16 mouse cellular contexts compared by ENCODE assay signal in the genomic region with DNA sequence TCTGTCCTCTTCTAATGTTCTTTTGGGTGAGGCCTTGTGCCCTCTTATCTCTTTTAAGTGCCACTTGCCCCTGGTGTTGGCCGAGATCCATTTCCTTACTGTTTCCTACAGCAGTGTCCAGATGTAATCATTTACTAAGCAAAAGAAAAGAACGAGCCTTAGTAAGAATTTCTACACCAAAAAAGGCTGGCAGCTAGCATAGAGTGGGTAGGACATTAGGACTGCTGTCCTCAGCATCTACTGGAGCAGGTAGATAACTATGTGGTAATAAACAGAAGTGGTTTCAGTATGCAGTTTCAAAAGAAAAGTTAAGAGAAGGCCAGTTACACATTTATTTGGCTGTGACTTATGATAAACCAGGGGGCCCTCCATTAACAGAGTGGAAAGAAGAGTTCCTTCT. TPM values are rescaled to one million over a fixed set of nuclear protein-coding genes. Genes with fewer than 3 reads are reported as not detected.
DNase-seq lines count a peak whose midpoint lies in the region; ATAC-seq and TF ChIP-seq lines count a peak whose summit lies in the region.
"Had no signal": no experiment of that assay in that cellular context is flagged by ENCODE, and none has a peak within 500 bp of the region (broad histone marks: within the 10 kb centered on the region; RNA-seq: fewer than 3 reads in every experiment).

No protein-coding gene starts in this region.

- H3K4me3 ChIP-seq in hindbrain, postnatal 0 days (ENCODE audit: low read length) = no peak overlapping the region
- H3K4me3 ChIP-seq in hindbrain, embryonic 10.5 days = no peak overlapping the region
- H3K4me3 ChIP-seq in midbrain, embryonic 12.5 days = no peak overlapping the region
- H3K4me3 ChIP-seq in midbrain, embryonic 14.5 days (replicated peaks; ENCODE audit: low read depth, low read length) = no peak overlapping the region
- no peak overlapping the region for H3K4me3 ChIP-seq in neural tube, embryonic 13.5 days
- no peak overlapping the region for H3K4me3 ChIP-seq in heart, embryonic 11.5 days (ENCODE audit: low read depth, low read length)
- H3K4me3 ChIP-seq in heart, adult 2 months = no peak overlapping the region

- TF ChIP-seq POLR2A in heart, adult 2 months (IDR thresholded peaks at IDR 0.05; ENCODE audit: insufficient read depth, low read depth, low read length) = no peak

- no peaks in the 10 kb centered on the region for H3K27me3 ChIP-seq in hindbrain, postnatal 0 days (ENCODE audit: insufficient read depth, low read length)
- H3K27me3 ChIP-seq in hindbrain, embryonic 10.5 days (ENCODE audit: insufficient read depth, poor library complexity, severe bottlenecking) = no peaks in the 10 kb centered on the region
- H3K27me3 ChIP-seq in midbrain, embryonic 12.5 days = peaks cover 4% of the 10 kb centered on the region; the same call in 1 of the 2 replicates
- H3K27me3 ChIP-seq in midbrain, embryonic 14.5 days (ENCODE audit: control insufficient read depth, insufficient read depth, low read length) = no peaks in the 10 kb centered on the region
- H3K27me3 ChIP-seq in neural tube, embryonic 13.5 days = no peaks in the 10 kb centered on the region
- no peaks in the 10 kb centered on the region for H3K27me3 ChIP-seq in heart, embryonic 11.5 days (ENCODE audit: control insufficient read depth, insufficient read depth, low read length)
- H3K27me3 ChIP-seq in heart, adult 2 months (ENCODE audit: control insufficient read depth, insufficient read depth, low read length) = no peaks in the 10 kb centered on the region
- H3K27me3 ChIP-seq: embryonic facial prominence, embryonic 13.5 days had no signal

- peaks cover 13% of the 10 kb centered on the region for H3K4me1 ChIP-seq in hindbrain, postnatal 0 days (ENCODE audit: insufficient read depth, low read length)
- peaks cover 14% of the 10 kb centered on the region for H3K4me1 ChIP-seq in hindbrain, embryonic 10.5 days (replicated peaks)
- H3K4me1 ChIP-seq in midbrain, embryonic 12.5 days = peaks cover 15% of the 10 kb centered on the region
- H3K4me1 ChIP-seq in midbrain, embryonic 14.5 days (ENCODE audit: control insufficient read depth, insufficient read depth, low read length) = peaks cover 18% of the 10 kb centered on the region
- H3K4me1 ChIP-seq in neural tube, embryonic 13.5 days (replicated peaks) = peaks cover 19% of the 10 kb centered on the region
- H3K4me1 ChIP-seq in heart, embryonic 11.5 days (ENCODE audit: control insufficient read depth, insufficient read depth, low read length) = peaks cover 14% of the 10 kb centered on the region
- H3K4me1 ChIP-seq in heart, adult 2 months (ENCODE audit: control insufficient read depth, insufficient read depth, low read length) = peaks cover 3% of the 10 kb centered on the region

- H3K9ac ChIP-seq in hindbrain, postnatal 0 days (replicated peaks; ENCODE audit: low read length) = 0 out of 2 replicates have a peak overlapping the region, but pooled peaks have one; percentile 21
- H3K9ac ChIP-seq in midbrain, embryonic 12.5 days (replicated peaks) = 0 out of 2 replicates have a peak overlapping the region, but pooled peaks have one; percentile 7
- H3K9ac ChIP-seq in midbrain, embryonic 14.5 days (replicated peaks; ENCODE audit: low read length) = no peak overlapping the region
- H3K9ac ChIP-seq in neural tube, embryonic 13.5 days = 0 out of 2 replicates have a peak overlapping the region, but pooled peaks have one; percentile 2
- no peak overlapping the region for H3K9ac ChIP-seq in heart, embryonic 11.5 days (ENCODE audit: low read depth, low read length)
- H3K9ac ChIP-seq in heart, adult 2 months (ENCODE audit: low read depth, low read length) = no peak overlapping the region

- peaks cover 17% of the 10 kb centered on the region for H3K36me3 ChIP-seq in hindbrain, postnatal 0 days (ENCODE audit: insufficient read depth, low read length)
- peaks cover 45% of the 10 kb centered on the region for H3K36me3 ChIP-seq in hindbrain, embryonic 10.5 days
- H3K36me3 ChIP-seq in midbrain, embryonic 12.5 days = peaks cover 43% of the 10 kb centered on the region
- H3K36me3 ChIP-seq in midbrain, embryonic 14.5 days (ENCODE audit: control insufficient read depth, insufficient read depth, low read length) = peaks cover 38% of the 10 kb centered on the region
- H3K36me3 ChIP-seq in neural tube, embryonic 13.5 days = peaks cover 44% of the 10 kb centered on the region
- peaks cover 7% of the 10 kb centered on the region; the same call in 1 of the 2 replicates for H3K36me3 ChIP-seq in heart, embryonic 11.5 days (ENCODE audit: control insufficient read depth, insufficient read depth, low read length)
- H3K36me3 ChIP-seq in heart, adult 2 months (ENCODE audit: control insufficient read depth, insufficient read depth, low read length) = no peaks in the 10 kb centered on the region

- H3K9me3 ChIP-seq in hindbrain, postnatal 0 days (ENCODE audit: low read length) = no peaks in the 10 kb centered on the region
- no peaks in the 10 kb centered on the region for H3K9me3 ChIP-seq in hindbrain, embryonic 10.5 days
- H3K9me3 ChIP-seq in midbrain, embryonic 12.5 days = no peaks in the 10 kb centered on the region
- no peaks in the 10 kb centered on the region for H3K9me3 ChIP-seq in midbrain, embryonic 14.5 days (ENCODE audit: control insufficient read depth, low read length)
- H3K9me3 ChIP-seq in neural tube, embryonic 13.5 days = no peaks in the 10 kb centered on the region
- no peaks in the 10 kb centered on the region for H3K9me3 ChIP-seq in heart, embryonic 11.5 days (replicated peaks; ENCODE audit: control insufficient read depth, low read length)
- H3K9me3 ChIP-seq: embryonic facial prominence, embryonic 13.5 days; G1E had no signal

- no peak overlapping the region for H3K27ac ChIP-seq in hindbrain, postnatal 0 days
- H3K27ac ChIP-seq in hindbrain, embryonic 10.5 days = no peak overlapping the region
- H3K27ac ChIP-seq in midbrain, embryonic 12.5 days (replicated peaks) = no peak overlapping the region
- H3K27ac ChIP-seq in midbrain, embryonic 14.5 days (replicated peaks; ENCODE audit: low read depth, low read length) = no peak overlapping the region
- no peak overlapping the region for H3K27ac ChIP-seq in neural tube, embryonic 13.5 days (replicated peaks)
- H3K27ac ChIP-seq in heart, embryonic 11.5 days (ENCODE audit: low read depth, low read length) = no peak overlapping the region
- H3K27ac ChIP-seq in heart, adult 2 months = no peak overlapping the region
- H3K27ac ChIP-seq: embryonic facial prominence, embryonic 13.5 days had no signal

- DNase-seq in hindbrain, postnatal 0 days (ENCODE audit: low spot score) = no peak
- no peak for DNase-seq in hindbrain, embryonic 10.5 days (ENCODE audit: low spot score)
- no peak for DNase-seq in midbrain, embryonic 14.5 days
- peak; percentile 37 to 60 for DNase-seq in kidney, postnatal 36 days
- no peak for DNase-seq in heart, adult 2 months
- DNase-seq: adrenal gland, postnatal 14 days; cerebellum, postnatal 36 days; forebrain, postnatal 0 days; retina, postnatal 1 day; thymus, postnatal 25 days had no signal

- no peak overlapping the region for H3K4me2 ChIP-seq in hindbrain, postnatal 0 days (ENCODE audit: low read depth, low read length)
- peak overlapping the region; percentile 78 for H3K4me2 ChIP-seq in midbrain, embryonic 12.5 days (replicated peaks)
- H3K4me2 ChIP-seq in midbrain, embryonic 14.5 days (ENCODE audit: low read length) = no peak overlapping the region
- H3K4me2 ChIP-seq in neural tube, embryonic 13.5 days = 0 out of 2 replicates have a peak overlapping the region, but pooled peaks have one; percentile 86
- H3K4me2 ChIP-seq in heart, embryonic 11.5 days = no peak overlapping the region

- no peak for TF ChIP-seq CTCF in hindbrain, postnatal 0 days (IDR thresholded peaks at IDR 0.05; ENCODE audit: low read depth)
- TF ChIP-seq CTCF in heart, adult 2 months (IDR thresholded peaks at IDR 0.05) = no peak

- intact Hi-C loops in heart, adult 2 months (cut with DNase I) = no loop called here

- no peaks in the 10 kb centered on the region for H3K79me2 ChIP-seq in heart, adult 2 months (replicated peaks; ENCODE audit: control insufficient read depth, insufficient read depth, low read length)

- no peak for ATAC-seq in hindbrain, postnatal 0 days
- no peak for ATAC-seq in midbrain, embryonic 12.5 days (ENCODE audit: low FRiP score, low read depth)
- no peak for ATAC-seq in midbrain, embryonic 14.5 days (ENCODE audit: low FRiP score, low TSS enrichment)
- ATAC-seq in neural tube, embryonic 13.5 days (ENCODE audit: low read depth) = no peak
- no peak for ATAC-seq in heart, embryonic 11.5 days (replicated peaks; ENCODE audit: insufficient number of reproducible peaks, low FRiP score, low TSS enrichment)
- ATAC-seq: forebrain, postnatal 0 days had no signal

- no peak for TF ChIP-seq EP300 in heart, adult 2 months (IDR thresholded peaks at IDR 0.05; ENCODE audit: insufficient read depth, low read depth, low read length)

- 81% methylated on average over 2 of the region's 2 CpGs for WGBS in hindbrain, postnatal 0 days
- WGBS in hindbrain, embryonic 10.5 days = 84% methylated on average over 2 of the region's 2 CpGs
- 93% methylated on average over 2 of the region's 2 CpGs for WGBS in midbrain, embryonic 12.5 days
- WGBS in midbrain, embryonic 14.5 days = 98% methylated on average over 2 of the region's 2 CpGs
- 95% methylated on average over 2 of the region's 2 CpGs for WGBS in neural tube, embryonic 13.5 days
- WGBS in heart, embryonic 11.5 days (ENCODE audit: insufficient replicate concordance) = 68% methylated on average over 2 of the region's 2 CpGs
- 46% methylated on average over 2 of the region's 2 CpGs for WGBS in heart, adult 2 months

RNA-seq across cellular contexts. Expression of a gene that starts 2.2 kb away (rescaled TPM):
- total RNA-seq in hindbrain, postnatal 0 days (2014; rRNA removed) = 191 and 279 TPM in 2 replicates
- polyA plus RNA-seq in hindbrain, postnatal 0 days (2015; fragmentation: Nextera tagmentation; extraction: Ambion mirVana) = 82.2 and 89.8 TPM in 2 replicates
- 91.1 and 105 TPM in 2 replicates for polyA plus RNA-seq in hindbrain, embryonic 10.5 days (2016; fragmentation: Nextera tagmentation; extraction: Ambion mirVana)
- 107 and 118 TPM in 2 replicates for polyA plus RNA-seq in midbrain, embryonic 12.5 days (2016; fragmentation: Nextera tagmentation; extraction: Ambion mirVana)
- polyA plus RNA-seq in midbrain, embryonic 14.5 days (2014; fragmentation: Nextera tagmentation; extraction: Ambion mirVana) = 117 and 121 TPM in 2 replicates
- 108 and 134 TPM in 2 replicates for polyA plus RNA-seq in neural tube, embryonic 13.5 days (2015; fragmentation: Nextera tagmentation; extraction: Ambion mirVana)
- polyA plus RNA-seq in heart, embryonic 11.5 days (2014; fragmentation: Nextera tagmentation; extraction: Ambion mirVana) = 46.6 and 47.4 TPM in 2 replicates
- 10 to 100 TPM; 24.3 to 28.5 TPM for total RNA-seq in heart, adult 2 months (2021)
- 98.0 and 104 TPM in 2 replicates for polyA plus RNA-seq in heart, adult 2 months (2012; rRNA removed)

RNA-seq across cellular contexts. Expression of a gene that starts 20.2 kb away (rescaled TPM):
- 61.0 and 66.8 TPM in 2 replicates for total RNA-seq in hindbrain, postnatal 0 days (2014; rRNA removed)
- polyA plus RNA-seq in hindbrain, postnatal 0 days (2015; fragmentation: Nextera tagmentation; extraction: Ambion mirVana) = 57.5 and 59.5 TPM in 2 replicates
- 49.6 and 59.1 TPM in 2 replicates for polyA plus RNA-seq in hindbrain, embryonic 10.5 days (2016; fragmentation: Nextera tagmentation; extraction: Ambion mirVana)
- polyA plus RNA-seq in midbrain, embryonic 12.5 days (2016; fragmentation: Nextera tagmentation; extraction: Ambion mirVana) = 53.1 and 61.2 TPM in 2 replicates
- polyA plus RNA-seq in midbrain, embryonic 14.5 days (2014; fragmentation: Nextera tagmentation; extraction: Ambion mirVana) = 59.5 and 62.1 TPM in 2 replicates
- 67.8 and 69.9 TPM in 2 replicates for polyA plus RNA-seq in neural tube, embryonic 13.5 days (2015; fragmentation: Nextera tagmentation; extraction: Ambion mirVana)
- polyA plus RNA-seq in heart, embryonic 11.5 days (2014; fragmentation: Nextera tagmentation; extraction: Ambion mirVana) = 31.4 and 34.0 TPM in 2 replicates
- 10 to 100 TPM; 13.3 to 16.0 TPM for total RNA-seq in heart, adult 2 months (2021)
- polyA plus RNA-seq in heart, adult 2 months (2012; rRNA removed) = 32.2 and 32.3 TPM in 2 replicates

RNA-seq across cellular contexts. Expression of a gene that starts 21.3 kb away (rescaled TPM):
- total RNA-seq in hindbrain, postnatal 0 days (2014; rRNA removed) = 13.8 and 16.8 TPM in 2 replicates
- polyA plus RNA-seq in hindbrain, postnatal 0 days (2015; fragmentation: Nextera tagmentation; extraction: Ambion mirVana) = 15.7 and 17.4 TPM in 2 replicates
- polyA plus RNA-seq in hindbrain, embryonic 10.5 days (2016; fragmentation: Nextera tagmentation; extraction: Ambion mirVana) = 2.2 and 3.7 TPM in 2 replicates
- polyA plus RNA-seq in midbrain, embryonic 12.5 days (2016; fragmentation: Nextera tagmentation; extraction: Ambion mirVana) = 4.0 and 7.8 TPM in 2 replicates
- polyA plus RNA-seq in midbrain, embryonic 14.5 days (2014; fragmentation: Nextera tagmentation; extraction: Ambion mirVana) = 4.4 and 4.7 TPM in 2 replicates
- 2.4 and 2.6 TPM in 2 replicates for polyA plus RNA-seq in neural tube, embryonic 13.5 days (2015; fragmentation: Nextera tagmentation; extraction: Ambion mirVana)
- 0.54 and 0.68 TPM in 2 replicates for polyA plus RNA-seq in heart, embryonic 11.5 days (2014; fragmentation: Nextera tagmentation; extraction: Ambion mirVana)
- total RNA-seq in heart, adult 2 months (2021) = under 1 TPM in 1 of 2 experiments, not detected in 1; 0.14 TPM
- polyA plus RNA-seq in heart, adult 2 months (2012; rRNA removed) = 0.08 and 0.09 TPM in 2 replicates
- polyA plus RNA-seq: C2C12, G1E had no signal

RNA-seq across cellular contexts. Expression of a gene that starts 50.4 kb away (rescaled TPM):
- total RNA-seq in hindbrain, postnatal 0 days (2014; rRNA removed) = 2.3 and 2.4 TPM in 2 replicates
- 2.0 and 2.1 TPM in 2 replicates for polyA plus RNA-seq in hindbrain, postnatal 0 days (2015; fragmentation: Nextera tagmentation; extraction: Ambion mirVana)
- 0.55 and 1.1 TPM in 2 replicates for polyA plus RNA-seq in hindbrain, embryonic 10.5 days (2016; fragmentation: Nextera tagmentation; extraction: Ambion mirVana)
- polyA plus RNA-seq in midbrain, embryonic 12.5 days (2016; fragmentation: Nextera tagmentation; extraction: Ambion mirVana) = 0.27 and 0.40 TPM in 2 replicates
- 0.66 and 0.95 TPM in 2 replicates for polyA plus RNA-seq in midbrain, embryonic 14.5 days (2014; fragmentation: Nextera tagmentation; extraction: Ambion mirVana)
- 0.35 and 0.56 TPM in 2 replicates for polyA plus RNA-seq in neural tube, embryonic 13.5 days (2015; fragmentation: Nextera tagmentation; extraction: Ambion mirVana)
- not detected in 2 replicates for polyA plus RNA-seq in heart, embryonic 11.5 days (2014; fragmentation: Nextera tagmentation; extraction: Ambion mirVana)
- not detected for total RNA-seq in heart, adult 2 months (2021)
- 0.12 and 0.61 TPM in 2 replicates for polyA plus RNA-seq in heart, adult 2 months (2012; rRNA removed)
- polyA plus RNA-seq: embryonic facial prominence, embryonic 13.5 days had no signal

RNA-seq across cellular contexts. Expression of a gene that starts 51.0 kb away (rescaled TPM):
- total RNA-seq in hindbrain, postnatal 0 days (2014; rRNA removed) = 3.4 and 5.1 TPM in 2 replicates
- 2.3 and 3.0 TPM in 2 replicates for polyA plus RNA-seq in hindbrain, postnatal 0 days (2015; fragmentation: Nextera tagmentation; extraction: Ambion mirVana)
- polyA plus RNA-seq in hindbrain, embryonic 10.5 days (2016; fragmentation: Nextera tagmentation; extraction: Ambion mirVana) = 1.1 and 1.2 TPM in 2 replicates
- 0.80 and 1.4 TPM in 2 replicates for polyA plus RNA-seq in midbrain, embryonic 12.5 days (2016; fragmentation: Nextera tagmentation; extraction: Ambion mirVana)
- polyA plus RNA-seq in midbrain, embryonic 14.5 days (2014; fragmentation: Nextera tagmentation; extraction: Ambion mirVana) = 1.5 and 1.9 TPM in 2 replicates
- polyA plus RNA-seq in neural tube, embryonic 13.5 days (2015; fragmentation: Nextera tagmentation; extraction: Ambion mirVana) = 1.2 and 1.6 TPM in 2 replicates
- polyA plus RNA-seq in heart, embryonic 11.5 days (2014; fragmentation: Nextera tagmentation; extraction: Ambion mirVana) = 0.51 and 0.70 TPM in 2 replicates
- under 1 TPM; 0.78 to 0.89 TPM for total RNA-seq in heart, adult 2 months (2021)
- 2.9 and 3.7 TPM in 2 replicates for polyA plus RNA-seq in heart, adult 2 months (2012; rRNA removed)
- polyA plus RNA-seq: G1E had no signal

Comparison
In these comparisons a context has a peak if more than half of its experiments do, and no peak if none do; other contexts are left out.
1. H3K4me2 ChIP-seq: peak in midbrain, embryonic 12.5 days (single experiment) and neural tube, embryonic 13.5 days (single experiment); none in hindbrain, postnatal 0 days (single experiment), midbrain, embryonic 14.5 days (single experiment) and heart, embryonic 11.5 days (single experiment).
2. H3K9ac ChIP-seq: peak in hindbrain, postnatal 0 days (single experiment), midbrain, embryonic 12.5 days (single experiment) and neural tube, embryonic 13.5 days (single experiment); none in midbrain, embryonic 14.5 days (single experiment), heart, embryonic 11.5 days (single experiment) and heart, adult 2 months (single experiment).
3. DNase-seq: peak in kidney, postnatal 36 days (2 of 2); none in hindbrain, postnatal 0 days (single experiment), hindbrain, embryonic 10.5 days (single experiment), midbrain, embryonic 14.5 days (single experiment) and heart, adult 2 months (0 of 2).